Mouse (Mus musculus) neural tube, embryonic 11.5 days (tissue): ENCODE results near the gene Adamts12. TPM values are rescaled to one million over a fixed set of nuclear protein-coding genes. Genes with fewer than 3 reads are reported as not detected.

Experiments
- ATAC-seq: fragments of 200-750 bp; cut with Nextera tagmentation; 2 replicates; pipeline ENCODE4 v1.8.0; 2017; ENCODE audit warnings: moderate number of reproducible peaks, mild to moderate bottlenecking, moderate TSS enrichment, moderate library complexity; ENCODE audit not compliant: insufficient read depth, low FRiP score, low TSS enrichment
- DNase-seq: peaks from one replicate; pipeline ENCODE4 v3.0.0-alpha.2; 2015; ENCODE audit warnings: low spot score
- H3K27ac ChIP-seq: fragments of 300-500 bp; sonication (generic); 2 replicates; pipeline ENCODE4 v1.5.1; 2014; ENCODE audit warnings: low read depth, mild to moderate bottlenecking, low read length
- H3K27me3 ChIP-seq: fragments of 300-500 bp; sonication (generic); 2 replicates; pipeline ENCODE4 v1.6.1; 2014; ENCODE audit warnings: mild to moderate bottlenecking, low read length, mixed read lengths; ENCODE audit not compliant: control insufficient read depth, insufficient read depth
- H3K36me3 ChIP-seq: fragments of 300-500 bp; sonication (generic); 2 replicates; pipeline ENCODE4 v1.6.1; 2014; ENCODE audit warnings: mild to moderate bottlenecking, low read length, moderate library complexity, mixed read lengths; ENCODE audit not compliant: control insufficient read depth, insufficient read depth
- H3K4me1 ChIP-seq: fragments of 300-500 bp; sonication (generic); 2 replicates; pipeline ENCODE4 v1.6.1; 2014; ENCODE audit warnings: low read length, mixed read lengths; ENCODE audit not compliant: control insufficient read depth, insufficient read depth
- H3K4me2 ChIP-seq: fragments of 300-500 bp; sonication (generic); 2 replicates; pipeline ENCODE4 v1.6.1; 2014; ENCODE audit warnings: low read depth, mild to moderate bottlenecking, moderate library complexity
- H3K4me3 ChIP-seq: fragments of 300-500 bp; sonication (generic); 2 replicates; pipeline ENCODE4 v1.5.1; 2014; ENCODE audit warnings: low read depth, low read length
- H3K9ac ChIP-seq: fragments of 300-500 bp; sonication (generic); 2 replicates; pipeline ENCODE4 v1.6.1; 2014; ENCODE audit warnings: mild to moderate bottlenecking, low read length
- H3K9me3 ChIP-seq: fragments of 300-500 bp; sonication (generic); 2 replicates; pipeline ENCODE4 v1.6.1; 2016; ENCODE audit warnings: low read length; ENCODE audit not compliant: control insufficient read depth
- WGBS: fragments of 180-500 bp; shearing (Covaris S2); extraction: QIAGEN DNeasy Blood & Tissue Kit; methylation state at CpG from one replicate; pipeline ENCODE4 v1.1.7; 2014; 5-methylcytosine and 5-hydroxymethylcytosine counted together
- polyA plus RNA-seq: library from polyadenylated mRNA; unstranded; fragments of >200 nt; fragmentation: Nextera tagmentation; extraction: Ambion mirVana; gene quantifications from 2 replicates; pipeline ENCODE4 v1.2.1, GENCODE M21; 2014

Adamts12 gene
- polyA plus RNA-seq, 1 experiment from 2014 or later = 1.6 TPM

DNA sequence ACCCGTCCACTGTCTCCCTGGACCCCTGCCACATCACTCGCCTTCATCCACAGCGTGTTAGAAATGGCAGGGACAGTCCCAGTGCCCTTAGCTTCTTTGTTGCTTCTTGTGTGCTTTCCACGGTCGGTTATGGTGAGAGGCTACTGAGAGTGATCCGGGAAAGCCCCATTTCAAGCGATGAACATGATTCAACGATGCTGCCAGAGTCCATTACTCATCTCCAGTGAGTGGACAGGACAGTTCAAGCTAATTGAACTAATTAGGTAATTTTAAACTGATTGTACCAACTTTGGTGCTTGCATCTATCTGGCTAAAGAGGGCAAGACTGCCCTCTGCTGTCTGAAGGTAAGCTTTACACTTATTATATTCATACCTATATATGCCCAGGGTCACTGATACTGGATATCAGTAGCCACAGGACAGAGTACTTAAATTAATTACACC lies 315.5 kb downstream of the Adamts12 start:
- Histone ChIP-seq H3K4me1 (no peaks in the 10 kb centered on the region), H3K27me3 (no peaks in the 10 kb centered on the region), H3K4me2 (no peak overlapping the region), H3K9ac (no peak overlapping the region), H3K27ac (no peak overlapping the region), H3K36me3 (peaks cover 8% of the 10 kb centered on the region), H3K9me3 (no peaks in the 10 kb centered on the region), H3K4me3 (no peak overlapping the region)
- DNase-seq = peak; percentile 20
- ATAC-seq = peak; percentile 58; the same call in 1 of the 2 replicates
- 51% methylated on average over 8 of the region's 8 CpGs for WGBS

DNA sequence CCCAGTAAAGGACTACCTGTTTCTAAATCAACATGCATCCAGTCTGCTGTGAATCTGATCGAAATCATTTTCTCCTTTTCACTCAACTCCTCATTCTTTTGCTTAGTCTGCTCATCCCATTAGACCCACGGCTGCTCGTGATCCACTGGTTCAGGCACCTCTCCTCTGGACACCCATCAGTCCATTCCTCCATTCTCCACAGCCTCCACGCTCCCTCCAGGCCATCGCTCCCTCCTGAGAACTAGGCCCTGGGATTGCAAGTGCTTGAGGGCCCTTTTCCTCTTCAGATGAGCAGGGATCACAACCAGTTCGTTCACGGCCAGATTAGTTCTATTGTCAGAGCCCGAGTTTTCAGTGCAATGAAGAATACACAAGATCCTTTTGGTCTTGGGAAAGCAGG lies 316.0 kb downstream of the Adamts12 start:
- no peak for DNase-seq
- no peak overlapping the region for H3K27ac ChIP-seq
- H3K36me3 ChIP-seq = peaks cover 8% of the 10 kb centered on the region
- no peak overlapping the region for H3K9ac ChIP-seq
- H3K4me1 ChIP-seq = no peaks in the 10 kb centered on the region
- no peak overlapping the region for H3K4me3 ChIP-seq
- 81% methylated on average over 8 of the region's 8 CpGs for WGBS
- H3K9me3 ChIP-seq = no peaks in the 10 kb centered on the region
- H3K27me3 ChIP-seq = no peaks in the 10 kb centered on the region
- H3K4me2 ChIP-seq = no peak overlapping the region
- no peak for ATAC-seq

- Histone ChIP-seq H3K9ac (no peak overlapping the region), H3K9me3 (no peaks in the 10 kb centered on the region), H3K4me2 (no peak overlapping the region), H3K4me3 (no peak overlapping the region), H3K36me3 (peaks cover 24% of the 10 kb centered on the region), H3K27me3 (no peaks in the 10 kb centered on the region), H3K27ac (no peak overlapping the region), H3K4me1 (no peaks in the 10 kb centered on the region)
- ATAC-seq (no peak), DNase-seq (no peak)
- WGBS = 92% methylated on average over 12 of the region's 12 CpGs
These were observed 318.0 kb downstream of the Adamts12 start for GRCm38 (mm10) chr15:11382585-11382984.

- DNase-seq (no peak), ATAC-seq (no peak)
- no peak overlapping the region for H3K4me2 ChIP-seq
- H3K27me3 ChIP-seq = no peaks in the 10 kb centered on the region
- H3K27ac ChIP-seq = no peak overlapping the region
- H3K36me3 ChIP-seq = peaks cover 24% of the 10 kb centered on the region
- 95% methylated on average over 21 of the region's 21 CpGs for WGBS
- H3K4me1 ChIP-seq = no peaks in the 10 kb centered on the region
- no peak overlapping the region for H3K4me3 ChIP-seq
- H3K9me3 ChIP-seq = no peaks in the 10 kb centered on the region
- no peak overlapping the region for H3K9ac ChIP-seq
These were observed 319.2 kb downstream of the Adamts12 start for GRCm38 (mm10) chr15:11383796-11384195.

- Histone ChIP-seq H3K27me3 (no peaks in the 10 kb centered on the region), H3K36me3 (peaks cover 28% of the 10 kb centered on the region), H3K27ac (no peak overlapping the region), H3K4me3 (no peak overlapping the region), H3K4me1 (no peaks in the 10 kb centered on the region), H3K4me2 (no peak overlapping the region), H3K9ac (no peak overlapping the region), H3K9me3 (no peaks in the 10 kb centered on the region)
- WGBS = 94% methylated on average over 16 of the region's 16 CpGs
- ATAC-seq = no peak
- DNase-seq = no peak
These were observed 328.3 kb downstream of the Adamts12 start for GRCm38 (mm10) chr15:11392903-11393302.

DNA sequence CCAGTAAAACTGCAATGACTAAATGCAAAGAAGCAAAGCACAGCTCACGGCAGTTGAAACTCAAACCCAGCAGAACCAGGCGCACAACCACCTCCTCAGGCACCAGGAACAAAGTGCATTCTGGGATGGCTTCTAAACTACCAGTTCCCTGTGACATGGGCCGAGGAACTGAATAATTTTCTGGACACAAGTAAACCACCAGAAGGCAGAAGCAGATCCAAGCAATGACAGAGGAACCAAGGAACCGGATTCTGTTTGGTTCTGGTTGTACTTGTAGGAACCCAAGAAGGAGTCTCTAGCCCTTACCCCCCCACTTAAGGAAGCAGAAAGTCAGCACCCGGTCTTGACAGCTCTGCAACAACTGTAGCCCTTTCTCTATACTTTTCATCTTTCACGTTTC lies 331.8 kb downstream of the Adamts12 start:
- H3K27me3 ChIP-seq = no peaks in the 10 kb centered on the region
- peaks cover 7% of the 10 kb centered on the region; the same call in 1 of the 2 replicates for H3K4me1 ChIP-seq
- no peak for DNase-seq
- H3K9ac ChIP-seq = no peak overlapping the region
- no peaks in the 10 kb centered on the region for H3K9me3 ChIP-seq
- H3K4me3 ChIP-seq = no peak overlapping the region
- ATAC-seq = no peak
- WGBS = 87% methylated on average over 6 of the region's 6 CpGs
- H3K36me3 ChIP-seq = peaks cover 16% of the 10 kb centered on the region
- no peak overlapping the region for H3K27ac ChIP-seq
- no peak overlapping the region for H3K4me2 ChIP-seq

Other genes starting within 250 kb of the Adamts12 start
- gene C1qtnf3, start 112.5 kb upstream of the Adamts12 start, polyA plus RNA-seq = 61.6 and 66.9 TPM in 2 replicates
- 13.0 and 16.2 TPM in 2 replicates for gene Amacr, start 83.0 kb upstream of the Adamts12 start, polyA plus RNA-seq
- gene Slc45a2, start 64.1 kb upstream of the Adamts12 start, polyA plus RNA-seq = 0.09 and 0.15 TPM in 2 replicates
- 1.7 and 2.0 TPM in 2 replicates for gene Rxfp3, start 26.8 kb upstream of the Adamts12 start, polyA plus RNA-seq